Mouse (Mus musculus): ENCODE data around the gene Mef2b.

- TF ChIP-seq POLR2A (IDR thresholded peaks at IDR 0.05; ENCODE audit: low read depth, low read length): no peak
- no peak for TF ChIP-seq CTCF (IDR thresholded peaks at IDR 0.05; ENCODE audit: extremely low read depth, insufficient read depth, insufficient read length, insufficient replicate concordance)
Measured at GRCm38 (mm10) chr8:70208130-70208529, 68.6 kb downstream of the Mef2b start.
